Mouse (Mus musculus): ENCODE measurements around the gene Snx21. TPM values are rescaled to one million over a fixed set of nuclear protein-coding genes. Genes with fewer than 3 reads are reported as not detected.

Snx21 gene
- total and polyA plus RNA-seq, 3 experiments, result 3.8 to 7.7 TPM; not detected in 1

DNA sequence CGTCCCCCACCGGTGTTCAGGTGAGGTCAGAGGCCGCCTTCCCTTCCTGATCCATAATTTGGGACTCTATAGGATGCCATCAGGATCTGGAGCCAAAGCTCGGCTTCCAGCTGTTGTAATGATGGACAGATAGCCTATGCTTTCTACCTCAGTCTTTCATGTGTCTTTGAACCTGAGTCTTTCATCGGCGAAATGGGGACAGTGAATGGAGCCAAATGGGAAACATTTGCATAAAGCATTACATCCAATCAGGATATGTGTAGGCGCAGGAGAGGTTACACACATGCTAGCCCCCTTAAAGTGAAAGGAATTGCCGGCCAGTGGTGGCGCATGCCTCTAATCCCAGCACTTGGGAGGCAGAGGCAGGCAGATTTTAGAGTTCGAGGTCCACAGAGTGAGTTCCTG lies 37.6 kb downstream of the Snx21 start:
- Histone ChIP-seq H3K27ac (ENCODE audit: control insufficient read depth, low read depth, low read length) (peak overlapping the region; percentile 59), H3K79me2 (ENCODE audit: control insufficient read depth, insufficient read depth, low read length, poor library complexity) (peaks cover 4% of the 10 kb centered on the region), H3K36me3 (ENCODE audit: control insufficient read depth in 1 of 2, insufficient read depth in 2 of 2, low read length in 2 of 2) (peaks cover 0 to 23% of the 10 kb centered on the region in 2 experiments; a peak in 2 of 4 replicates), H3K4me1 (ENCODE audit: control insufficient read depth in 1 of 2, insufficient read depth in 2 of 2, low read length in 2 of 2) (peaks cover 2 to 31% of the 10 kb centered on the region in 2 experiments; a peak in 3 of 4 replicates), H3K9me3 (replicated peaks; ENCODE audit: insufficient read depth, low read length) (no peaks in the 10 kb centered on the region), H3K9ac (ENCODE audit: control insufficient read depth, low read depth, low read length, poor library complexity, severe bottlenecking) (peak overlapping the region; percentile 73), H3K4me3 (ENCODE audit: control insufficient read depth in 1 of 2, insufficient read depth in 1 of 2, low read depth in 2 of 2, low read length in 2 of 2) (peak overlapping the region; percentile 77 to 80), H3K27me3 (ENCODE audit: control insufficient read depth in 1 of 2, insufficient read depth in 2 of 2, low read length in 2 of 2) (no peaks in the 10 kb centered on the region)
- DNase-seq (ENCODE audit: low read depth, low spot score), result peak; percentile 80
- TF ChIP-seq RCOR1 (IDR thresholded peaks at IDR 0.05; ENCODE audit: low read depth, low read length) (no peak), MXI1 (IDR thresholded peaks at IDR 0.05; ENCODE audit: low read depth, low read length) (peak; percentile 58; the same call in 1 of the 2 replicates), MAX (IDR thresholded peaks at IDR 0.05; ENCODE audit: low read length) (peak; percentile 6; the same call in 1 of the 2 replicates), POLR2AphosphoS2 (IDR thresholded peaks at IDR 0.05; ENCODE audit: low read length) (no peak), TBP (IDR thresholded peaks at IDR 0.05; ENCODE audit: low read depth, low read length) (peak; percentile 81), ETS1 (IDR thresholded peaks at IDR 0.05; ENCODE audit: low read depth, low read length) (peak; percentile 42; the same call in 1 of the 2 replicates), GABPA (IDR thresholded peaks at IDR 0.05; ENCODE audit: low read depth, low read length) (no peak), CTCF (IDR thresholded peaks at IDR 0.05 in 2 of 3, conservative IDR thresholded peaks at IDR 0.05 in 1 of 3; ENCODE audit: control insufficient read depth in 1 of 3, insufficient read depth in 1 of 3, low read depth in 2 of 3, low read length in 3 of 3, poor library complexity in 1 of 3, severe bottlenecking in 1 of 3) (no peak)

DNA sequence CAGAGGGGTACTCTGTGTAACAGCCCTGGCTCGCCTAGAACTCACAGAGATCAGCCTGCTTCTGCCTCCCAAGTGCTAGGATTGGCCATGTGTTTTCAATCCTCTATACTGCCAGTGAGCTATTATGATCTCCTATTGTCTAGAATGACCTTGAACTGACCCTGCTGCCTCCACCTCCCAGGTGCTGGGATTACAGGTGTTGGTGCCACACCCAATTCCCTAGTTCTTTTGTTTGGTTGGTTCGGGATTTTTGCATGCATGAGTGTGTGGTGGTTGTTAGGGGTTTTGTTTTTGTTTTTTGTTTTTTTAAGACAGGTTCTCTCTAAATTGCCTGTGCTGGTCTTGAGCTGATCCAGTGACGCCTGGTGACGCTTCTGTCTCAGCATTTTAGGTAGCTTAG lies 38.3 kb downstream of the Snx21 start:
- Histone ChIP-seq H3K27me3 (ENCODE audit: control insufficient read depth in 1 of 2, insufficient read depth in 2 of 2, low read length in 2 of 2) (no peaks in the 10 kb centered on the region), H3K4me1 (ENCODE audit: control insufficient read depth in 1 of 2, insufficient read depth in 2 of 2, low read length in 2 of 2) (peaks cover 2 to 31% of the 10 kb centered on the region in 2 experiments; a peak in 3 of 4 replicates), H3K36me3 (ENCODE audit: control insufficient read depth in 1 of 2, insufficient read depth in 2 of 2, low read length in 2 of 2) (peaks cover 0 to 23% of the 10 kb centered on the region in 2 experiments; a peak in 2 of 4 replicates), H3K9me3 (replicated peaks; ENCODE audit: insufficient read depth, low read length) (no peaks in the 10 kb centered on the region), H3K79me2 (ENCODE audit: control insufficient read depth, insufficient read depth, low read length, poor library complexity) (peaks cover 4% of the 10 kb centered on the region), H3K4me3 (ENCODE audit: control insufficient read depth in 1 of 2, insufficient read depth in 1 of 2, low read depth in 2 of 2, low read length in 2 of 2) (peak overlapping the region in 1 of 2 experiments; percentile 80; a peak in 1 of 4 replicates), H3K9ac (ENCODE audit: control insufficient read depth, low read depth, low read length, poor library complexity, severe bottlenecking) (0 out of 2 replicates have a peak overlapping the region, but pooled peaks have one; percentile 73), H3K27ac (ENCODE audit: control insufficient read depth, low read depth, low read length) (no peak overlapping the region)
- TF ChIP-seq USF1 (IDR thresholded peaks at IDR 0.05; ENCODE audit: low read depth, low read length) (no peak), CTCF (IDR thresholded peaks at IDR 0.05 in 2 of 3, conservative IDR thresholded peaks at IDR 0.05 in 1 of 3; ENCODE audit: control insufficient read depth in 1 of 3, insufficient read depth in 1 of 3, low read depth in 2 of 3, low read length in 3 of 3, poor library complexity in 1 of 3, severe bottlenecking in 1 of 3) (no peak), RCOR1 (IDR thresholded peaks at IDR 0.05; ENCODE audit: low read depth, low read length) (no peak), ZMIZ1 (IDR thresholded peaks at IDR 0.05; ENCODE audit: low read depth, low read length) (no peak), ETS1 (IDR thresholded peaks at IDR 0.05; ENCODE audit: low read depth, low read length) (no peak), NELFE (IDR thresholded peaks at IDR 0.05; ENCODE audit: low read depth, low read length) (no peak), KAT2A (conservative IDR thresholded peaks at IDR 0.05; ENCODE audit: low read depth, low read length) (no peak), MAX (IDR thresholded peaks at IDR 0.05; ENCODE audit: low read length) (no peak), MXI1 (IDR thresholded peaks at IDR 0.05; ENCODE audit: low read depth, low read length) (no peak), ZKSCAN1 (IDR thresholded peaks at IDR 0.05; ENCODE audit: low read depth, low read length) (no peak), E2F4 (IDR thresholded peaks at IDR 0.05; ENCODE audit: borderline replicate concordance, low read depth, low read length) (no peak), POLR2AphosphoS2 (IDR thresholded peaks at IDR 0.05; ENCODE audit: low read length) (no peak), MEF2A (IDR thresholded peaks at IDR 0.05; ENCODE audit: extremely low read depth, insufficient replicate concordance, low read depth, low read length, poor library complexity, severe bottlenecking) (no peak), NRF1 (IDR thresholded peaks at IDR 0.05; ENCODE audit: insufficient read depth, low read depth, low read length, poor library complexity, severe bottlenecking) (no peak), HCFC1 (IDR thresholded peaks at IDR 0.05; ENCODE audit: low read depth, low read length) (no peak), SIN3A (IDR thresholded peaks at IDR 0.05; ENCODE audit: low read length) (no peak), TCF12 (IDR thresholded peaks at IDR 0.05; ENCODE audit: low read depth, low read length) (no peak), POLR2AphosphoS5 (IDR thresholded peaks at IDR 0.05; ENCODE audit: borderline replicate concordance, low read depth, low read length) (no peak), ZNF384 (IDR thresholded peaks at IDR 0.05; ENCODE audit: low read depth, low read length) (no peak)
- no peak for DNase-seq (ENCODE audit: low read depth, low spot score)
